Mouse (Mus musculus) spleen, adult 18-20 months (tissue): ENCODE results near the gene Eif1b.
"Not testable (repeated sequence)": the region's sequence is repeated elsewhere in the genome, so short reads cannot be mapped to it uniquely, and the experiment has no call there.

ENCODE experiments used
- DNase-seq, 2 experiments: peaks; one replicate each; pipeline ENCODE4 v3.0.0; 2022; ENCODE audit warnings: mixed read lengths in 2 of 2

Eif1b gene

GRCm38 (mm10) chr9:120527270-120527669 is 35.2 kb downstream of the Eif1b start:
- no peak for DNase-seq

GRCm38 (mm10) chr9:120527919-120528318 is 35.9 kb downstream of the Eif1b start:
- no peak for DNase-seq

- DNase-seq = no peak
These were observed 36.9 kb downstream of the Eif1b start for GRCm38 (mm10) chr9:120528815-120529510.

GRCm38 (mm10) chr9:120530471-120530870 is 38.4 kb downstream of the Eif1b start:
- no peak for DNase-seq

- no peak for DNase-seq
These were observed 40.0 kb downstream of the Eif1b start for GRCm38 (mm10) chr9:120532062-120532461.

GRCm38 (mm10) chr9:120532691-120533090 is 40.7 kb downstream of the Eif1b start:
- no peak for DNase-seq

GRCm38 (mm10) chr9:120533446-120533950 is 41.5 kb downstream of the Eif1b start:
- DNase-seq = not testable (repeated sequence)

- DNase-seq = no peak
These were observed 47.7 kb downstream of the Eif1b start, which contains the start of gene Entpd3 for GRCm38 (mm10) chr9:120539662-120540251. Gene Entpd3, plus strand, starts transcription at chr9:120539818.

- no peak for DNase-seq
These were observed 49.4 kb downstream of the Eif1b start for GRCm38 (mm10) chr9:120541411-120541810.

GRCm38 (mm10) chr9:120542241-120542640 is 50.2 kb downstream of the Eif1b start:
- DNase-seq = no peak
